Mouse (Mus musculus): ENCODE data around the gene LTO1. TPM values are rescaled to one million over a fixed set of nuclear protein-coding genes. Genes with fewer than 3 reads are reported as not detected.

The LTO1 gene
- polyA plus RNA-seq, 1 experiment: 17.7 TPM

DNA sequence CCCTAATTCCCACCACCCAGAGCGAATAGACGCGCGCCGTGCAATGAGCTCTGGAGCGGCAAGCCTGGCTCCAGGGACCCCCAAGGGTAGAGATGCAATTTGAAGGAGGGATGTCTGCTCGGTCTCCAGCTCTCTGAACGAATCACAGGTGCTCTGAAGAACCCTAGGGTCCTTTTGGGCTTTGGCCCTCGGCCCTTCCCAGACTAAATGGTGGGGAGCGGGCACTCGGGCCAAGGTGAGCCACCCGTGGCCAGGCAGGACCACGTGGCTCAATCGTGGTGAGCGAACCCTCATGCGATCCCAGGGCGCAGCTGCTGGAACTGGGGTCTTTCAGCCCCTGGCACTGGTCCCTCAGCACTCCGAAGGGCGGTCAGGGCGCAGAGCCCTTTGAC, 27.8 kb downstream of the LTO1 start:
- WGBS: 7% methylated on average over 20 of the region's 20 CpGs
- peak overlapping the region; percentile 2 for H3K4me3 ChIP-seq (replicated peaks; ENCODE audit: extremely low read depth, low read depth, low read length)
- peak; percentile 40 for DNase-seq
- TF ChIP-seq POLR2A (IDR thresholded peaks at IDR 0.05; ENCODE audit: borderline replicate concordance, extremely low read depth, low read depth, low read length) (no peak), CTCF (IDR thresholded peaks at IDR 0.05; ENCODE audit: insufficient read depth, low read length) (no peak)
- H3K4me1 ChIP-seq (ENCODE audit: control insufficient read depth, insufficient read depth, low read length): peaks cover 6% of the 10 kb centered on the region

GRCm38 (mm10) chr7:144943254-144943653, 28.4 kb downstream of the LTO1 start:
- H3K4me3 ChIP-seq (replicated peaks; ENCODE audit: extremely low read depth, low read depth, low read length): peak overlapping the region; percentile 39
- under 1% methylated on average over 45 of the region's 45 CpGs for WGBS
- DNase-seq: peak; percentile 83
- TF ChIP-seq POLR2A (IDR thresholded peaks at IDR 0.05; ENCODE audit: borderline replicate concordance, extremely low read depth, low read depth, low read length) (0 out of 2 replicates have a peak, but pooled peaks have one; percentile 13), CTCF (IDR thresholded peaks at IDR 0.05; ENCODE audit: insufficient read depth, low read length) (no peak)
- H3K4me1 ChIP-seq (ENCODE audit: control insufficient read depth, insufficient read depth, low read length): peaks cover 6% of the 10 kb centered on the region

DNA sequence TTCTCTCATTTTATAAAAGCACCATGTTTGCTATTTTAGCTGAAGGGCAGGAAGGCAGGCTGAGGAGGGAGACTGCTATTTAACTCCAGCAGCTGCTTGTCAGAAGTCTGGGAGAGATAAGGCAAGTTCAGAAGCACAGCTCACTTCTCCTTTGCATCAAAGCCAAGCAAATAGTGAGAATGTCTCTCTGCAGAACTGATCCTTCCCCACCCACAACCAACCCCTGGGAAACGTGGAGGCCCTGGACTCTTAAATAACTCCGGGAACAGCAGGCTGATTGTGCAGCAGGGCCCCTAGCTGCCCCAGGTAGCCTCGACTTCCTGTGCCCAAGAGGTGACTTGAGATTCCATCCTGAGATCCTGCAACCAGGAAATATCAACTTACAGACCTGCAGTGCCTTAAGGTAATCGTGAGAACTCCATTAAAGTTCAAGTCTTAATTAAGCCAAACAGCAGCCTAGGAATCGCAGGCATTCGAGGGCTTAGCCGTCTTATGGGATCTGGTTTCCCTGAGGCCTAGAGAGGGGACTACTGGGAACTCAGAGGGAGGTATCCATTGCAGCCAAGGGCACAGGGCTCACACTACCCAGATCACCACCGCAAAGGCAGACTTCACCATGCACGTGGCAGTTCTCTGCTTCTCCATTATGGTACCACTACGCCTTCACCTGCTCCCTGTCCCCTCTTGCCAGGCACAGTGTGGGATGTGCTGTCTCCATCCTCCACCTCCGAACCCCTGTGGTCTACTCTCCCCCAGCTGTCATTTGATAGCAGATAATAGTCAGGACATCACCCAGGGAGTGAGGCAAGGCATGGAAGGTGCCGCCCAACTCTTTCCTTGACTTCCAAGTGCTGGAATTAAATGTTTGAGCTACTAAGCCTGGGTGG, 43.9 kb downstream of the LTO1 start:
- no peak for DNase-seq
- no peaks in the 10 kb centered on the region for H3K4me1 ChIP-seq (ENCODE audit: control insufficient read depth, insufficient read depth, low read length)
- no peak overlapping the region for H3K4me3 ChIP-seq (replicated peaks; ENCODE audit: extremely low read depth, low read depth, low read length)
- TF ChIP-seq POLR2A (IDR thresholded peaks at IDR 0.05; ENCODE audit: borderline replicate concordance, extremely low read depth, low read depth, low read length): no peak
- TF ChIP-seq CTCF (IDR thresholded peaks at IDR 0.05; ENCODE audit: insufficient read depth, low read length): no peak
- 68% methylated on average over 12 of the region's 12 CpGs for WGBS

- DNase-seq: no peak
- no peak overlapping the region for H3K4me3 ChIP-seq (replicated peaks; ENCODE audit: extremely low read depth, low read depth, low read length)
- no peak for TF ChIP-seq CTCF (IDR thresholded peaks at IDR 0.05; ENCODE audit: insufficient read depth, low read length)
- TF ChIP-seq POLR2A (IDR thresholded peaks at IDR 0.05; ENCODE audit: borderline replicate concordance, extremely low read depth, low read depth, low read length): no peak
- no peaks in the 10 kb centered on the region for H3K4me1 ChIP-seq (ENCODE audit: control insufficient read depth, insufficient read depth, low read length)
- 56% methylated on average over 1 of the region's 1 CpGs for WGBS
Observed at GRCm38 (mm10) chr7:144963911-144964310, 49.0 kb downstream of the LTO1 start.

- DNase-seq: no peak
- Histone ChIP-seq H3K4me1 (ENCODE audit: control insufficient read depth, insufficient read depth, low read length) (no peaks in the 10 kb centered on the region), H3K4me3 (replicated peaks; ENCODE audit: extremely low read depth, low read depth, low read length) (no peak overlapping the region)
- 82% methylated on average over 4 of the region's 4 CpGs for WGBS
- TF ChIP-seq CTCF (IDR thresholded peaks at IDR 0.05; ENCODE audit: insufficient read depth, low read length): no peak
- TF ChIP-seq POLR2A (IDR thresholded peaks at IDR 0.05; ENCODE audit: borderline replicate concordance, extremely low read depth, low read depth, low read length): no peak
Observed at GRCm38 (mm10) chr7:144964316-144964715, 49.4 kb downstream of the LTO1 start.

- Histone ChIP-seq H3K4me3 (replicated peaks; ENCODE audit: extremely low read depth, low read depth, low read length) (no peak overlapping the region), H3K4me1 (ENCODE audit: control insufficient read depth, insufficient read depth, low read length) (0 out of 2 replicates have a peak, but pooled peaks cover under 1% of the 10 kb centered on the region)
- 78% methylated on average over 5 of the region's 5 CpGs for WGBS
- no peak for DNase-seq
- TF ChIP-seq CTCF (IDR thresholded peaks at IDR 0.05; ENCODE audit: insufficient read depth, low read length) (no peak), POLR2A (IDR thresholded peaks at IDR 0.05; ENCODE audit: borderline replicate concordance, extremely low read depth, low read depth, low read length) (no peak)
Observed at GRCm38 (mm10) chr7:144965893-144966292, 51.0 kb downstream of the LTO1 start.

GRCm38 (mm10) chr7:144970997-144971768, 56.3 kb downstream of the LTO1 start:
- TF ChIP-seq POLR2A (IDR thresholded peaks at IDR 0.05; ENCODE audit: borderline replicate concordance, extremely low read depth, low read depth, low read length) (no peak), CTCF (IDR thresholded peaks at IDR 0.05; ENCODE audit: insufficient read depth, low read length) (0 out of 2 replicates have a peak, but pooled peaks have one; percentile 7)
- 49% methylated on average over 8 of the region's 8 CpGs for WGBS

DNA sequence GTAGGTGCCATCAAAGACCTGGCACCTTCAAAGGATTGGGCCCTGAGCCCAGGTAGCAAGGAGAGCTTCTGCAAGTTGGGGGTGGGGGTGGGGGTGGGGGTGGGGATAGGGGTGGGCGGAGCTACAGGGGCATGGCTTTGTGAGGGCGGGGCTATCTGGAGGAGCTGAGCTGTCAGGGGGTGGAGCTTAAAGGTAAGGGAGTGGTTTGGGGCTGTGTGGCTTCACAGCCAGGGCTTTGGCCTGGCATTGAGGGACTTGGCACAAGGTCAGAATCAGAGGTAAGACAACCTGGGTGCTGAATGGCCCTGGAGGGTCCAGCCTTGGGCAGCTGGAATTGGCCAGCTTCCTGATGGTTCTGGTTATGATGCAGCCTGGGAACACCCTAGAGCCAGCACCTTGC, 56.9 kb downstream of the LTO1 start:
- DNase-seq: no peak
- TF ChIP-seq POLR2A (IDR thresholded peaks at IDR 0.05; ENCODE audit: borderline replicate concordance, extremely low read depth, low read depth, low read length): no peak
- TF ChIP-seq CTCF (IDR thresholded peaks at IDR 0.05; ENCODE audit: insufficient read depth, low read length): no peak
- Histone ChIP-seq H3K4me1 (ENCODE audit: control insufficient read depth, insufficient read depth, low read length) (0 out of 2 replicates have a peak, but pooled peaks cover 7% of the 10 kb centered on the region), H3K4me3 (replicated peaks; ENCODE audit: extremely low read depth, low read depth, low read length) (no peak overlapping the region)
- WGBS: 50% methylated on average over 2 of the region's 2 CpGs

More at GRCm38 (mm10) chr7:144970997-144971768, 56.3 kb downstream of the LTO1 start:
- Histone ChIP-seq H3K4me1 (ENCODE audit: control insufficient read depth, insufficient read depth, low read length) (0 out of 2 replicates have a peak, but pooled peaks cover 7% of the 10 kb centered on the region), H3K4me3 (replicated peaks; ENCODE audit: extremely low read depth, low read depth, low read length) (no peak overlapping the region)
- DNase-seq: no peak

GRCm38 (mm10) chr7:144973461-144973860, 58.6 kb downstream of the LTO1 start:
- TF ChIP-seq CTCF (IDR thresholded peaks at IDR 0.05; ENCODE audit: insufficient read depth, low read length): no peak
- peak; percentile 23; the same call in 1 of the 2 replicates for TF ChIP-seq POLR2A (IDR thresholded peaks at IDR 0.05; ENCODE audit: borderline replicate concordance, extremely low read depth, low read depth, low read length)
- 0 out of 2 replicates have a peak, but pooled peaks cover 7% of the 10 kb centered on the region for H3K4me1 ChIP-seq (ENCODE audit: control insufficient read depth, insufficient read depth, low read length)
- no peak overlapping the region for H3K4me3 ChIP-seq (replicated peaks; ENCODE audit: extremely low read depth, low read depth, low read length)
- no peak for DNase-seq
- WGBS: 34% methylated on average over 8 of the region's 8 CpGs

Data from lung, adult 2 months (tissue).